Mouse (Mus musculus) heart, embryonic 13.5 days (tissue): ENCODE data around the gene Klhl32. TPM values are rescaled to one million over a fixed set of nuclear protein-coding genes. Genes with fewer than 3 reads are reported as not detected.
A peak's percentile ranks its signal among the peaks of the same experiment; 100 is the strongest.
"Not testable (repeated sequence)": the region's sequence is repeated elsewhere in the genome, so short reads cannot be mapped to it uniquely, and the experiment has no call there.

Source experiments
- ATAC-seq: fragments of 200-750 bp; cut with Nextera tagmentation; 2 replicates; pipeline ENCODE4 v1.8.0; 2017; ENCODE audit warnings: moderate TSS enrichment; ENCODE audit not compliant: insufficient number of reproducible peaks, low FRiP score, low TSS enrichment; ENCODE audit errors: extremely low read depth
- H3K27ac ChIP-seq: fragments of 300-500 bp; sonication (generic); replicated peaks from 2 replicates; pipeline ENCODE4 v1.5.1; 2015; ENCODE audit warnings: moderate library complexity, mild to moderate bottlenecking, inconsistent platforms
- H3K27me3 ChIP-seq: fragments of 300-500 bp; sonication (generic); replicated peaks from 2 replicates; pipeline ENCODE4 v1.6.1; 2015; ENCODE audit warnings: mild to moderate bottlenecking, inconsistent platforms
- H3K36me3 ChIP-seq: fragments of 300-500 bp; sonication (generic); 2 replicates; pipeline ENCODE4 v1.6.1; 2015; ENCODE audit warnings: mild to moderate bottlenecking, inconsistent platforms
- H3K4me1 ChIP-seq: fragments of 300-500 bp; sonication (generic); 2 replicates; pipeline ENCODE4 v1.6.1; 2015; ENCODE audit warnings: inconsistent platforms
- H3K4me2 ChIP-seq: fragments of 300-500 bp; sonication (generic); 2 replicates; pipeline ENCODE4 v1.6.1; 2015; ENCODE audit warnings: inconsistent platforms, mild to moderate bottlenecking, moderate library complexity
- H3K4me3 ChIP-seq: fragments of 300-500 bp; sonication (generic); 2 replicates; pipeline ENCODE4 v1.5.1; 2015; ENCODE audit warnings: moderate library complexity, mild to moderate bottlenecking, inconsistent platforms
- H3K9ac ChIP-seq: fragments of 300-500 bp; sonication (generic); 2 replicates; pipeline ENCODE4 v1.6.1; 2015; ENCODE audit warnings: inconsistent platforms, mild to moderate bottlenecking, moderate library complexity
- H3K9me3 ChIP-seq: fragments of 300-500 bp; sonication (generic); 2 replicates; pipeline ENCODE4 v1.6.1; 2016; ENCODE audit warnings: inconsistent platforms
- WGBS: fragments of 180-500 bp; shearing (Covaris S2); methylation state at CpG from one replicate; pipeline ENCODE4 v1.1.7; 2015; ENCODE audit warnings: mixed read lengths; 5-methylcytosine and 5-hydroxymethylcytosine counted together
- polyA plus RNA-seq: library from polyadenylated mRNA; unstranded; fragments of >200 nt; fragmentation: Nextera tagmentation; extraction: Ambion mirVana; gene quantifications from 2 replicates; pipeline ENCODE4 v1.2.1, GENCODE M21; 2015

Gene Klhl32
- 2.9 and 3.4 TPM in 2 replicates for polyA plus RNA-seq

GRCm38 (mm10) chr4:24850401-24851325 is at the start of gene Klhl32:
Klhl32 (minus strand) TSS chr4:24851124.
- peak within 1 kb of the TSS; percentile 68 for H3K4me3 ChIP-seq
- H3K4me1 ChIP-seq = 0 out of 2 replicates have a peak, but pooled peaks cover 4% of the 10 kb centered on the region
- peak within 1 kb of the TSS; percentile 89 for H3K4me2 ChIP-seq
- H3K9ac ChIP-seq = peak within 1 kb of the TSS; percentile 82
- 1% methylated on average over 63 of the region's 63 CpGs for WGBS
- peak; percentile 64; the same call in 1 of the 2 replicates for ATAC-seq
- no peaks in the 10 kb centered on the region for H3K9me3 ChIP-seq
- H3K27me3 ChIP-seq = no peaks in the 10 kb centered on the region
- peak within 1 kb of the TSS; percentile 26 for H3K27ac ChIP-seq
- H3K36me3 ChIP-seq = no peaks in the 10 kb centered on the region

GRCm38 (mm10) chr4:24899146-24899545 is 48.2 kb upstream of the Klhl32 start:
- WGBS = 54% methylated on average over 4 of the region's 4 CpGs
- H3K27ac ChIP-seq = no peak overlapping the region
- no peak for ATAC-seq
- peaks cover 13% of the 10 kb centered on the region for H3K4me1 ChIP-seq
- peak overlapping the region; percentile 85 for H3K9ac ChIP-seq
- peaks cover 32% of the 10 kb centered on the region for H3K36me3 ChIP-seq
- peak overlapping the region; percentile 71 for H3K4me3 ChIP-seq
- H3K27me3 ChIP-seq = 0 out of 2 replicates have a peak, but pooled peaks cover 4% of the 10 kb centered on the region
- peak overlapping the region; percentile 83 for H3K4me2 ChIP-seq
- H3K9me3 ChIP-seq = no peaks in the 10 kb centered on the region

GRCm38 (mm10) chr4:24898636-24899035 is 47.7 kb upstream of the Klhl32 start:
- 19% methylated on average over 8 of the region's 8 CpGs for WGBS

GRCm38 (mm10) chr4:24897851-24898515 is 47.1 kb upstream of the Klhl32 start, which contains the start of gene Ndufaf4:
Ndufaf4 (plus strand) TSS chr4:24898083.
- peak; percentile 96 for ATAC-seq
- Histone ChIP-seq H3K36me3 (peaks cover 23% of the 10 kb centered on the region), H3K27me3 (0 out of 2 replicates have a peak, but pooled peaks cover 4% of the 10 kb centered on the region), H3K4me3 (peak within 1 kb of the TSS; percentile 71), H3K4me1 (peaks cover 13% of the 10 kb centered on the region), H3K9ac (peak within 1 kb of the TSS; percentile 85), H3K9me3 (no peaks in the 10 kb centered on the region), H3K27ac (peak within 1 kb of the TSS; percentile 68), H3K4me2 (peak within 1 kb of the TSS; percentile 83)
- under 1% methylated on average over 58 of the region's 58 CpGs for WGBS

More at GRCm38 (mm10) chr4:24898636-24899035, 47.7 kb upstream of the Klhl32 start:
- peak overlapping the region; percentile 71 for H3K4me3 ChIP-seq
- peaks cover 13% of the 10 kb centered on the region for H3K4me1 ChIP-seq
- peaks cover 30% of the 10 kb centered on the region for H3K36me3 ChIP-seq
- H3K27me3 ChIP-seq = 0 out of 2 replicates have a peak, but pooled peaks cover 4% of the 10 kb centered on the region
- no peak for ATAC-seq
- H3K9ac ChIP-seq = peak overlapping the region; percentile 85
- peak overlapping the region; percentile 83 for H3K4me2 ChIP-seq
- no peaks in the 10 kb centered on the region for H3K9me3 ChIP-seq
- H3K27ac ChIP-seq = no peak overlapping the region

GRCm38 (mm10) chr4:24897351-24897750 is 46.4 kb upstream of the Klhl32 start:
- Histone ChIP-seq H3K4me1 (peaks cover 13% of the 10 kb centered on the region), H3K9me3 (no peaks in the 10 kb centered on the region; the same call in 1 of the 2 replicates), H3K9ac (peak overlapping the region; percentile 56), H3K4me3 (peak overlapping the region; percentile 71), H3K4me2 (peak overlapping the region; percentile 83), H3K27me3 (0 out of 2 replicates have a peak, but pooled peaks cover 4% of the 10 kb centered on the region), H3K36me3 (peaks cover 19% of the 10 kb centered on the region), H3K27ac (no peak overlapping the region)
- ATAC-seq = no peak
- 14% methylated on average over 7 of the region's 7 CpGs for WGBS

GRCm38 (mm10) chr4:24896829-24897228 is 45.9 kb upstream of the Klhl32 start:
- WGBS = 0% methylated on average over 1 of the region's 1 CpGs
- H3K4me1 ChIP-seq = peaks cover 13% of the 10 kb centered on the region
- peaks cover 15% of the 10 kb centered on the region for H3K36me3 ChIP-seq
- H3K4me2 ChIP-seq = peak overlapping the region; percentile 83; the same call in 1 of the 2 replicates
- H3K27me3 ChIP-seq = 0 out of 2 replicates have a peak, but pooled peaks cover 4% of the 10 kb centered on the region
- H3K4me3 ChIP-seq = no peak overlapping the region
- H3K27ac ChIP-seq = no peak overlapping the region
- peaks cover 2% of the 10 kb centered on the region; the same call in 1 of the 2 replicates for H3K9me3 ChIP-seq
- no peak for ATAC-seq
- H3K9ac ChIP-seq = no peak overlapping the region

GRCm38 (mm10) chr4:24894625-24895024 is 43.7 kb upstream of the Klhl32 start:
- Histone ChIP-seq H3K36me3 (no peaks in the 10 kb centered on the region), H3K4me1 (peaks cover 13% of the 10 kb centered on the region), H3K27me3 (0 out of 2 replicates have a peak, but pooled peaks cover 4% of the 10 kb centered on the region), H3K4me2 (no peak overlapping the region), H3K27ac (no peak overlapping the region), H3K4me3 (no peak overlapping the region), H3K9me3 (peaks cover 9% of the 10 kb centered on the region), H3K9ac (no peak overlapping the region)
- 56% methylated on average over 4 of the region's 4 CpGs for WGBS
- no peak for ATAC-seq

GRCm38 (mm10) chr4:24892293-24892692 is 41.4 kb upstream of the Klhl32 start:
- WGBS = 76% methylated on average over 2 of the region's 2 CpGs
- H3K36me3 ChIP-seq, H3K9ac ChIP-seq, ATAC-seq, H3K27me3 ChIP-seq, H3K4me3 ChIP-seq, H3K4me2 ChIP-seq, H3K27ac ChIP-seq, H3K4me1 ChIP-seq: not testable (repeated sequence)
- H3K9me3 ChIP-seq = peaks cover 13% of the 10 kb centered on the region

- H3K27ac ChIP-seq, H3K27me3 ChIP-seq, ATAC-seq, H3K4me3 ChIP-seq, H3K9ac ChIP-seq, H3K4me1 ChIP-seq, H3K36me3 ChIP-seq, H3K4me2 ChIP-seq: not testable (repeated sequence)
- H3K9me3 ChIP-seq = peaks cover 13% of the 10 kb centered on the region
- 41% methylated on average over 2 of the region's 2 CpGs for WGBS
These were observed 38.5 kb upstream of the Klhl32 start for GRCm38 (mm10) chr4:24889386-24889785.

- H3K27ac ChIP-seq = no peak overlapping the region
- no peak overlapping the region for H3K4me2 ChIP-seq
- H3K36me3 ChIP-seq = no peaks in the 10 kb centered on the region
- no peak for ATAC-seq
- H3K4me3 ChIP-seq = no peak overlapping the region
- H3K4me1 ChIP-seq = no peaks in the 10 kb centered on the region
- H3K9me3 ChIP-seq = no peaks in the 10 kb centered on the region
- no peaks in the 10 kb centered on the region for H3K27me3 ChIP-seq
- no peak overlapping the region for H3K9ac ChIP-seq
- WGBS = 60% methylated on average over 4 of the region's 4 CpGs
These were observed 18.3 kb upstream of the Klhl32 start for GRCm38 (mm10) chr4:24869230-24869629.

- Histone ChIP-seq H3K27ac (no peak overlapping the region), H3K4me1 (no peaks in the 10 kb centered on the region), H3K4me2 (no peak overlapping the region), H3K9me3 (no peaks in the 10 kb centered on the region), H3K4me3 (no peak overlapping the region), H3K9ac (no peak overlapping the region), H3K27me3 (no peaks in the 10 kb centered on the region), H3K36me3 (no peaks in the 10 kb centered on the region)
- no peak for ATAC-seq
- WGBS = 43% methylated on average over 6 of the region's 6 CpGs
These were observed 14.8 kb upstream of the Klhl32 start for GRCm38 (mm10) chr4:24865691-24866090.
